Mouse (Mus musculus) liver, postnatal 0 days (tissue): Measurements from ENCODE around the gene Ppargc1a. TPM values are rescaled to one million over a fixed set of nuclear protein-coding genes. Genes with fewer than 3 reads are reported as not detected.

Source experiments
- ATAC-seq: fragments of 200-750 bp; cut with Nextera tagmentation; 2 replicates; pipeline ENCODE4 v1.8.0; 2017; ENCODE audit warnings: mild to moderate bottlenecking, moderate library complexity
- DNase-seq: peaks from one replicate; pipeline ENCODE4 v3.0.0-alpha.2; 2016
- H3K27ac ChIP-seq: fragments of 300-500 bp; sonication (generic); 2 replicates; pipeline ENCODE4 v1.5.1; 2014; ENCODE audit warnings: antibody characterized with exemption, moderate library complexity, mild to moderate bottlenecking, low read depth
- H3K27me3 ChIP-seq: fragments of 300-500 bp; sonication (generic); 2 replicates; pipeline ENCODE4 v1.6.1; 2014; ENCODE audit warnings: low read length, control low read depth, mixed read lengths; ENCODE audit not compliant: insufficient read depth
- H3K36me3 ChIP-seq: fragments of 300-500 bp; sonication (generic); replicated peaks from 2 replicates; pipeline ENCODE4 v1.6.1; 2014; ENCODE audit warnings: mild to moderate bottlenecking, control low read depth, low read length, moderate library complexity, mixed read lengths; ENCODE audit not compliant: insufficient read depth
- H3K4me1 ChIP-seq: fragments of 300-500 bp; sonication (generic); 2 replicates; pipeline ENCODE4 v1.6.1; 2014; ENCODE audit warnings: antibody characterized with exemption, mild to moderate bottlenecking, control low read depth; ENCODE audit not compliant: insufficient read depth
- H3K4me2 ChIP-seq: fragments of 300-500 bp; sonication (generic); 2 replicates; pipeline ENCODE4 v1.6.1; 2014; ENCODE audit warnings: low read depth, mild to moderate bottlenecking, low read length, moderate library complexity, mixed read lengths
- H3K4me3 ChIP-seq: fragments of 300-500 bp; sonication (generic); 2 replicates; pipeline ENCODE4 v1.5.1; 2014; ENCODE audit warnings: low read depth, low read length
- H3K9ac ChIP-seq: fragments of 300-500 bp; sonication (generic); replicated peaks from 2 replicates; pipeline ENCODE4 v1.6.1; 2014; ENCODE audit warnings: mild to moderate bottlenecking, moderate library complexity
- H3K9me3 ChIP-seq: fragments of 300-500 bp; sonication (generic); 2 replicates; pipeline ENCODE4 v1.6.1; 2016; ENCODE audit warnings: mild to moderate bottlenecking, control low read depth, low read length, mixed read lengths
- CTCF ChIP-seq: sonication (generic); IDR thresholded peaks from 2 replicates; pipeline ENCODE4 v1.5.1; 2016; ENCODE audit warnings: antibody characterized with exemption, low read depth
- EP300 ChIP-seq: IDR thresholded peaks from 2 replicates; pipeline ENCODE4 v1.6.1; 2016; ENCODE audit warnings: antibody characterized with exemption, low read depth, mild to moderate bottlenecking
- WGBS: fragments of 180-500 bp; shearing (Covaris S2); extraction: QIAGEN DNeasy Blood & Tissue Kit; methylation state at CpG from one replicate; pipeline ENCODE4 v1.1.7; 2014; ENCODE audit not compliant: insufficient replicate concordance; 5-methylcytosine and 5-hydroxymethylcytosine counted together
- polyA plus RNA-seq: library from polyadenylated mRNA; unstranded; fragments of >200 nt; fragmentation: Nextera tagmentation; extraction: Ambion mirVana; gene quantifications from 2 replicates; pipeline ENCODE4 v1.2.1, GENCODE M21; 2015

Ppargc1a gene
- polyA plus RNA-seq, 1 experiment from 2014 or later = 7.1 TPM

- DNase-seq (no peak), ATAC-seq (peak; percentile 29)
- H3K27me3 ChIP-seq = no peaks in the 10 kb centered on the region
- no peaks in the 10 kb centered on the region for H3K9me3 ChIP-seq
- no peak overlapping the region for H3K27ac ChIP-seq
- H3K36me3 ChIP-seq = no peaks in the 10 kb centered on the region
- no peaks in the 10 kb centered on the region for H3K4me1 ChIP-seq
- TF ChIP-seq CTCF = no peak
- TF ChIP-seq EP300 = no peak
- H3K4me2 ChIP-seq = no peak overlapping the region
- H3K9ac ChIP-seq = no peak overlapping the region
- no peak overlapping the region for H3K4me3 ChIP-seq
Measured at GRCm38 (mm10) chr5:51426406-51426805, 141.1 kb downstream of the Ppargc1a start.

DNA sequence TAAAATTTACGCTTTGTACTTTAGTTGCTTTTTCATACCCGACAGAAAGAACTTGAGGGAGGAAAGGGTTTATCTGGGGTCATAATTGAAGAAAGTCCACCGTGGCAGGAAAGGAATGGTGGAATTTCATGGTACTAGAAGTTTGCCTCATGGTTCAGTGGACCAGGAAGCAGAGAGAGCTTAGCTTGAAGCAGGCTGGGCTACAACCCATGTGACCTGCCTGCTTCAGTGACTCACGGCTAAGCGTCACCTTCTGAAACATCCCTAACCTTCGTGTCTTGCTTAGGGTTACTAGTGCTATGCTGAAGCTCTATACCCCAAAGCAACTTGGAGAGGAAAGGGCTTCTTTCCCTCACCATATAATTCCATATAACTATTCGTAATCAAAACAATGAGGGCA is 151.1 kb downstream of the Ppargc1a start:
- Histone ChIP-seq H3K36me3 (no peaks in the 10 kb centered on the region), H3K27me3 (no peaks in the 10 kb centered on the region), H3K4me3 (no peak overlapping the region), H3K9ac (no peak overlapping the region), H3K27ac (no peak overlapping the region), H3K4me1 (no peaks in the 10 kb centered on the region), H3K4me2 (no peak overlapping the region), H3K9me3 (no peaks in the 10 kb centered on the region)
- WGBS = 75% methylated on average over 7 of the region's 7 CpGs
- TF ChIP-seq EP300 = no peak
- TF ChIP-seq CTCF = no peak
- ATAC-seq (no peak), DNase-seq (no peak)

- no peak overlapping the region for H3K4me3 ChIP-seq
- ATAC-seq = no peak
- no peak overlapping the region for H3K27ac ChIP-seq
- WGBS = 59% methylated on average over 2 of the region's 2 CpGs
- H3K9ac ChIP-seq = no peak overlapping the region
- no peaks in the 10 kb centered on the region for H3K4me1 ChIP-seq
- no peaks in the 10 kb centered on the region for H3K9me3 ChIP-seq
- H3K36me3 ChIP-seq = no peaks in the 10 kb centered on the region
- DNase-seq = no peak
- no peak overlapping the region for H3K4me2 ChIP-seq
- no peaks in the 10 kb centered on the region for H3K27me3 ChIP-seq
- TF ChIP-seq EP300 = no peak
- TF ChIP-seq CTCF = no peak
Measured at GRCm38 (mm10) chr5:51415456-51415855, 152.1 kb downstream of the Ppargc1a start.

DNA sequence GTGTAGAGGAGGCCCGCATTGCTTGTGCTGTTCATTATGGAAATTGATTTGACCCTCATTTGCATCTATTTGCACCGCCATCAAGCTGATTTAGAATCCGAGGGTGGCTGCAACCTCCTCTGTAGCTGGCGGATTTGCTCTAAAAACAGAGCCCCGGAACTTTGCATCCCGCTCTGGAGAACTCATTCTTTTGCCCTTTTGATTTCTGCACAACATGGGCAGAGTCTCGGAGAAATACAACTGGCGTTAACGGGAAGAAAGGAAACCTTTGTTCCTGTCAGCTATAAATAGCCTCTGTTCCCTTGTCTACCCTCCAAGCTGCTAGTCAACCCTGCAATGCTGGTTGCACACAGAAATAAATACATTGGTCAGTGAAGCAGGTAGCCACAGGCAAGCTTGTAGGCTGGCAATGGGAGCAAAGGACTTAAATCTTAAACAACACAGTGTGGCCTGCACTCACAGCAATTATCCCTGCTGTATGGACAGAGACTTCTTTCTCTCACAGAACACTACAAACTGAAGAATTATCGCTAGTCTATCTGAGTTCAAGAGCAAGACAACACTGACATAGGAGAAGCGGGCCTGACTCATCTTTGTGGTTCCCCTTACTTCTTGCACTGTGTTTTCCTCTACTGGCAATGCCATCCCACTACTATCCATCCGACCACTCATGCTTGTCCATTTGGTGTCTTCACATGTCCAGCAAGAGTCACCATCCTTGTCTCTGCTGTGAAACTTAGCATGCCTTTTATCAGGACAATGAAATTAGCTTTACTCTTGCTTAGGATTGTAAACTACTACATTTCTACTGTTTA is 155.0 kb downstream of the Ppargc1a start:
- TF ChIP-seq CTCF = no peak
- TF ChIP-seq EP300 = no peak

DNA sequence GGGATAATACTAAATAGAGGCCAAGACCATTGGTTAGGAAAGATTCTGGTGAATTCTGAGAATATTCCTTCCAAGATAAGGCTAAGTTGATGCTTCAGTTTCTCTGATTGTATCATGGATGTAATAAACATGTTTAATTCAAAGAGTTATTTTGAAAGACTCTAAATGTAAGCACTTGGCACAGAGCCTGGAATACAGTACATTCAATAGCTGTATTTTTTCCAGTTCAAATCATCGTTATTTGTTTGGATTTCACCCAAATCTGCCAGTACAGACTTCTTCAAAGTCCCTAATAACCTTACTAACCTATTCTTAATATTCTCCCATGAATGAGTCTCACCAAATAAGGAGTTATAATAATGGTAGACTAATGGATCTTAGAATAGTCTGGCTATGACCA is 157.5 kb downstream of the Ppargc1a start:
- no peak overlapping the region for H3K27ac ChIP-seq
- TF ChIP-seq CTCF = no peak
- TF ChIP-seq EP300 = no peak
- no peak for DNase-seq
- H3K9ac ChIP-seq = no peak overlapping the region
- H3K36me3 ChIP-seq = no peaks in the 10 kb centered on the region
- no peaks in the 10 kb centered on the region for H3K4me1 ChIP-seq
- no peak for ATAC-seq
- no peak overlapping the region for H3K4me3 ChIP-seq
- no peak overlapping the region for H3K4me2 ChIP-seq
- H3K9me3 ChIP-seq = no peaks in the 10 kb centered on the region
- WGBS = 66% methylated on average over 1 of the region's 1 CpGs
- no peaks in the 10 kb centered on the region for H3K27me3 ChIP-seq

More for the DNA sequence above, 155.0 kb downstream of the Ppargc1a start:
- Histone ChIP-seq H3K36me3 (no peaks in the 10 kb centered on the region), H3K9me3 (no peaks in the 10 kb centered on the region), H3K4me2 (no peak overlapping the region), H3K27me3 (no peaks in the 10 kb centered on the region), H3K4me3 (no peak overlapping the region), H3K27ac (no peak overlapping the region), H3K4me1 (no peaks in the 10 kb centered on the region), H3K9ac (no peak overlapping the region)
- 55% methylated on average over 12 of the region's 12 CpGs for WGBS
- DNase-seq = no peak
- ATAC-seq = no peak

GRCm38 (mm10) chr5:51406406-51406805 is 161.1 kb downstream of the Ppargc1a start:
- ATAC-seq = no peak
- DNase-seq = no peak
- Histone ChIP-seq H3K4me1 (no peaks in the 10 kb centered on the region), H3K27ac (no peak overlapping the region), H3K4me3 (no peak overlapping the region), H3K4me2 (no peak overlapping the region), H3K9me3 (no peaks in the 10 kb centered on the region), H3K9ac (no peak overlapping the region), H3K27me3 (no peaks in the 10 kb centered on the region), H3K36me3 (no peaks in the 10 kb centered on the region)
- TF ChIP-seq CTCF (no peak), EP300 (no peak)
- 65% methylated on average over 3 of the region's 3 CpGs for WGBS
